Mouse (Mus musculus) embryonic facial prominence, embryonic 10.5 days (tissue): ENCODE results near the gene Enox1. TPM values are rescaled to one million over a fixed set of nuclear protein-coding genes. Genes with fewer than 3 reads are reported as not detected.
"Not testable (repeated sequence)": the region's sequence is repeated elsewhere in the genome, so short reads cannot be mapped to it uniquely, and the experiment has no call there.

Source experiments
- DNase-seq: peaks from one replicate; pipeline ENCODE4 v3.0.0-alpha.2; 2017; ENCODE audit warnings: low spot score
- H3K27ac ChIP-seq: fragments of 300-500 bp; sonication (generic); replicated peaks from 2 replicates; pipeline ENCODE4 v1.5.1; 2016; ENCODE audit warnings: mild to moderate bottlenecking
- H3K27me3 ChIP-seq: fragments of 300-500 bp; sonication (generic); replicated peaks from 2 replicates; pipeline ENCODE4 v1.6.1; 2016; ENCODE audit warnings: low read depth, mild to moderate bottlenecking; ENCODE audit not compliant: poor library complexity, severe bottlenecking
- H3K36me3 ChIP-seq: fragments of 300-500 bp; sonication (generic); replicated peaks from 2 replicates; pipeline ENCODE4 v1.6.1; 2016; ENCODE audit warnings: mild to moderate bottlenecking, moderate library complexity
- H3K4me1 ChIP-seq: fragments of 300-500 bp; sonication (generic); 2 replicates; pipeline ENCODE4 v1.6.1; 2016
- H3K4me3 ChIP-seq: fragments of 300-500 bp; sonication (generic); 2 replicates; pipeline ENCODE4 v1.5.1; 2016; ENCODE audit warnings: mild to moderate bottlenecking, moderate library complexity
- H3K9me3 ChIP-seq: fragments of 300-500 bp; sonication (generic); 2 replicates; pipeline ENCODE4 v1.6.1; 2016; ENCODE audit warnings: mild to moderate bottlenecking
- WGBS: fragments of 180-500 bp; shearing (Covaris S2); methylation state at CpG from one replicate; pipeline ENCODE4 v1.1.7; 2016; 5-methylcytosine and 5-hydroxymethylcytosine counted together
- polyA plus RNA-seq: library from polyadenylated mRNA; unstranded; fragments of >200 nt; fragmentation: Nextera tagmentation; extraction: Ambion mirVana; gene quantifications from 2 replicates; pipeline ENCODE4 v1.2.1, GENCODE M21; 2016

Gene Enox1
- polyA plus RNA-seq: 8.3 and 9.1 TPM in 2 replicates

GRCm38 (mm10) chr14:77156222-77156910 lies at the start of gene Enox1:
Enox1 (plus strand) TSS chr14:77156763.
- H3K4me3 ChIP-seq: peak within 1 kb of the TSS; percentile 90
- H3K4me1 ChIP-seq: peaks cover 39% of the 10 kb centered on the region
- under 1% methylated on average over 73 of the region's 73 CpGs for WGBS
- H3K9me3 ChIP-seq: no peaks in the 10 kb centered on the region
- peak within 1 kb of the TSS; percentile 87 for H3K27ac ChIP-seq
- peaks cover 29% of the 10 kb centered on the region for H3K27me3 ChIP-seq
- peak; percentile 90 for DNase-seq
- no peaks in the 10 kb centered on the region for H3K36me3 ChIP-seq

GRCm38 (mm10) chr14:77110622-77111021 lies 45.9 kb upstream of the Enox1 start:
- not testable (repeated sequence) for H3K36me3 ChIP-seq, H3K4me3 ChIP-seq, H3K9me3 ChIP-seq

GRCm38 (mm10) chr14:77130612-77131011 lies 26.0 kb upstream of the Enox1 start:
- no peak for DNase-seq
- H3K36me3 ChIP-seq: no peaks in the 10 kb centered on the region
- 89% methylated on average over 5 of the region's 5 CpGs for WGBS
- no peaks in the 10 kb centered on the region for H3K9me3 ChIP-seq
- H3K4me3 ChIP-seq: no peak overlapping the region
- no peaks in the 10 kb centered on the region for H3K27me3 ChIP-seq
- H3K4me1 ChIP-seq: no peaks in the 10 kb centered on the region
- no peak overlapping the region for H3K27ac ChIP-seq

More at GRCm38 (mm10) chr14:77110622-77111021, 45.9 kb upstream of the Enox1 start:
- H3K27me3 ChIP-seq, DNase-seq, H3K27ac ChIP-seq, H3K4me1 ChIP-seq: not testable (repeated sequence)
- WGBS: 90% methylated on average over 5 of the region's 5 CpGs

- Histone ChIP-seq H3K4me1 (peaks cover 9% of the 10 kb centered on the region; the same call in 1 of the 2 replicates), H3K4me3 (no peak overlapping the region), H3K9me3 (no peaks in the 10 kb centered on the region), H3K27me3 (0 out of 2 replicates have a peak, but pooled peaks cover 6% of the 10 kb centered on the region), H3K36me3 (no peaks in the 10 kb centered on the region), H3K27ac (no peak overlapping the region)
- WGBS: 73% methylated on average over 6 of the region's 6 CpGs
- DNase-seq: no peak
These were observed 19.6 kb upstream of the Enox1 start for GRCm38 (mm10) chr14:77136936-77137335.

- Histone ChIP-seq H3K4me1 (peaks cover 6% of the 10 kb centered on the region; the same call in 1 of the 2 replicates), H3K27me3 (0 out of 2 replicates have a peak, but pooled peaks cover 6% of the 10 kb centered on the region), H3K9me3 (no peaks in the 10 kb centered on the region), H3K36me3 (no peaks in the 10 kb centered on the region), H3K27ac (0 out of 2 replicates have a peak overlapping the region, but pooled peaks have one; percentile 19), H3K4me3 (no peak overlapping the region)
- DNase-seq: peak; percentile 80
- WGBS: 34% methylated on average over 17 of the region's 17 CpGs
These were observed 15.0 kb upstream of the Enox1 start for GRCm38 (mm10) chr14:77141324-77142282.

GRCm38 (mm10) chr14:77145103-77145502 lies 11.5 kb upstream of the Enox1 start:
- 86% methylated on average over 4 of the region's 4 CpGs for WGBS
- DNase-seq: no peak
- H3K27ac ChIP-seq: no peak overlapping the region
- H3K27me3 ChIP-seq: no peaks in the 10 kb centered on the region
- no peaks in the 10 kb centered on the region; the same call in 1 of the 2 replicates for H3K9me3 ChIP-seq
- H3K4me1 ChIP-seq: no peaks in the 10 kb centered on the region
- no peak overlapping the region for H3K4me3 ChIP-seq
- no peaks in the 10 kb centered on the region for H3K36me3 ChIP-seq

- Histone ChIP-seq H3K27me3 (no peaks in the 10 kb centered on the region), H3K36me3 (no peaks in the 10 kb centered on the region), H3K4me3 (no peak overlapping the region), H3K9me3 (no peaks in the 10 kb centered on the region; the same call in 1 of the 2 replicates), H3K4me1 (0 out of 2 replicates have a peak, but pooled peaks cover 5% of the 10 kb centered on the region), H3K27ac (no peak overlapping the region)
- 95% methylated on average over 1 of the region's 1 CpGs for WGBS
- DNase-seq: no peak
These were observed 8.9 kb upstream of the Enox1 start for GRCm38 (mm10) chr14:77147635-77148034.

- Histone ChIP-seq H3K9me3 (no peaks in the 10 kb centered on the region; the same call in 1 of the 2 replicates), H3K4me1 (peaks cover 22% of the 10 kb centered on the region), H3K36me3 (no peaks in the 10 kb centered on the region), H3K27me3 (peaks cover 14% of the 10 kb centered on the region), H3K27ac (no peak overlapping the region), H3K4me3 (no peak overlapping the region)
- no peak for DNase-seq
- WGBS: 73% methylated on average over 6 of the region's 6 CpGs
These were observed 6.0 kb upstream of the Enox1 start for GRCm38 (mm10) chr14:77150556-77150955.

GRCm38 (mm10) chr14:77151431-77151830 lies 5.1 kb upstream of the Enox1 start:
- DNase-seq: no peak
- Histone ChIP-seq H3K4me1 (peaks cover 29% of the 10 kb centered on the region), H3K27ac (no peak overlapping the region), H3K4me3 (no peak overlapping the region), H3K9me3 (no peaks in the 10 kb centered on the region; the same call in 1 of the 2 replicates), H3K27me3 (peaks cover 18% of the 10 kb centered on the region), H3K36me3 (no peaks in the 10 kb centered on the region)
- 79% methylated on average over 7 of the region's 7 CpGs for WGBS

GRCm38 (mm10) chr14:77156911-77157504 lies 445 bp downstream of the Enox1 start:
- Histone ChIP-seq H3K27me3 (peaks cover 29% of the 10 kb centered on the region), H3K36me3 (no peaks in the 10 kb centered on the region), H3K9me3 (no peaks in the 10 kb centered on the region), H3K4me1 (peaks cover 36% of the 10 kb centered on the region), H3K27ac (peak overlapping the region; percentile 87), H3K4me3 (peak overlapping the region; percentile 90)
- under 1% methylated on average over 64 of the region's 64 CpGs for WGBS
- peak; percentile 67 for DNase-seq

GRCm38 (mm10) chr14:77157505-77157911 lies 945 bp downstream of the Enox1 start:
- Histone ChIP-seq H3K4me3 (peak overlapping the region; percentile 90), H3K4me1 (peaks cover 36% of the 10 kb centered on the region), H3K27me3 (peaks cover 29% of the 10 kb centered on the region), H3K9me3 (no peaks in the 10 kb centered on the region), H3K27ac (peak overlapping the region; percentile 87), H3K36me3 (no peaks in the 10 kb centered on the region)
- under 1% methylated on average over 31 of the region's 31 CpGs for WGBS
- peak; percentile 85 for DNase-seq

GRCm38 (mm10) chr14:77159397-77159796 lies 2.8 kb downstream of the Enox1 start:
- Histone ChIP-seq H3K9me3 (no peaks in the 10 kb centered on the region), H3K27ac (no peak overlapping the region), H3K4me1 (peaks cover 26% of the 10 kb centered on the region), H3K4me3 (no peak overlapping the region), H3K27me3 (peaks cover 27% of the 10 kb centered on the region), H3K36me3 (no peaks in the 10 kb centered on the region)
- no peak for DNase-seq
- 87% methylated on average over 5 of the region's 5 CpGs for WGBS
